Mouse (Mus musculus) Patski (cell line): ENCODE measurements around the gene Gm11037. TPM values are rescaled to one million over a fixed set of nuclear protein-coding genes. Genes with fewer than 3 reads are reported as not detected.
"Not testable (repeated sequence)": the region's sequence is repeated elsewhere in the genome, so short reads cannot be mapped to it uniquely, and the experiment has no call there.

ENCODE experiments used
- ATAC-seq: fragments of 100-300 bp; one replicate; pipeline ENCODE4 v1.8.0; 2021
- CTCF ChIA-PET: fragments of 350-600 bp; sonication (Branson Sonifier 250); formaldehyde crosslinking; loops from one replicate; lab custom pipeline; 2022; ENCODE audit warnings: inconsistent platforms; lab: Charles Lee
- POLR2A ChIA-PET: fragments of 350-600 bp; sonication (Branson Sonifier 250); formaldehyde crosslinking; loops from one replicate; lab custom pipeline; 2022; ENCODE audit warnings: antibody characterized with exemption, inconsistent platforms; lab: Charles Lee
- DNase-seq: peaks from one replicate; pipeline ENCODE4 v3.0.0-alpha.2; 2011; ENCODE audit warnings: low read depth, low spot score
- H3K27me3 ChIP-seq: fragments of 371-371 bp; one replicate; pipeline ENCODE4 v1.5.1; 2021
- CTCF ChIP-seq: fragments of 100-300 bp; IDR thresholded peaks from one replicate; pipeline ENCODE4 v1.5.1; 2021
- in situ Hi-C: fragments of 300-500 bp; cut with MboI; formaldehyde crosslinking; loops from 3 replicates; pipeline ENCODE4 v1.11.1; 2018; ENCODE audit warnings: low pct_unique_long_range_greater_than_20kb, mixed read lengths
- polyA plus RNA-seq: library from polyadenylated mRNA; unstranded; gene quantifications from one replicate; pipeline ENCODE4 v1.2.3, GENCODE M21; 2021

Gene Gm11037
- polyA plus RNA-seq, 1 experiment from 2014 or later, result not detected

GRCm38 (mm10) chr2:131097087-131097486, 36.2 kb upstream of the Gm11037 start:
- H3K27me3 ChIP-seq, result no peaks in the 10 kb centered on the region
- CTCF ChIA-PET, result interaction anchor here (1.2 to 1.7 kb wide), 2 partner anchors 41 to 123 kb away, joined by 3 to 6 read pairs; no protein-coding TSS in a partner anchor
- POLR2A ChIA-PET, result interaction anchor here (0.7 to 1.1 kb wide), 3 partner anchors 22 to 63 kb away, joined by 4 to 8 read pairs (median 5); partner anchors contain the start of gene 1700037H04Rik
- in situ Hi-C loops, result loop anchor here (10.0 kb wide), 1 partner anchor 318 kb away; no protein-coding TSS in a partner anchor
- ATAC-seq (no peak), DNase-seq (no peak)
- TF ChIP-seq CTCF, result no peak

DNA sequence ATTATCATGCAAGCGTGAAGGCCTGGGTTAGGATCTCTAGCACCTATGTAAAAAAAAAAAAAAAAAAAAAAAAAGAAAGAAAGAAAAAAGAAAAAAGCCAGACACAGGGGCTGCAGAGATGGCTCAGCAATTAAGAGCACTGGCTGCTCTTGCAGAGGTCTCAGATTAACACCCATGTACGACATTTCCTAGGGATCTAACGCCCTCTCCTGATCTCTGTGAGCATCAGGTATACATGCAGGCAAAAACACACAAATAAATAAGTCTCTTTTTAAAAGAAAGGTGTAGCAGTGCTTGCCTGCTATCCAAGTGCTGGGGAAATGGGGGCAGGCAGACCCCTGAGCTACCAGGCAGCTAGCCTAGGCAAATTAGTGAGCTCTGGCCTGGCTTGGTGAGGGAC, 31.8 kb upstream of the Gm11037 start:
- POLR2A ChIA-PET, result interaction anchor here (0.6 kb wide), 1 partner anchor 133 kb away, joined by 3 read pairs; no protein-coding TSS in a partner anchor
- ATAC-seq, result no peak
- CTCF ChIA-PET, result no interaction called here
- in situ Hi-C loops, result no loop called here
- DNase-seq, result no peak
- H3K27me3 ChIP-seq, result peaks cover 3% of the 10 kb centered on the region
- TF ChIP-seq CTCF, result no peak

- no peak for TF ChIP-seq CTCF
- peaks cover 8% of the 10 kb centered on the region for H3K27me3 ChIP-seq
- ATAC-seq, result no peak
- ChIA-PET POLR2A (no interaction called here), CTCF (no interaction called here)
- in situ Hi-C loops, result no loop called here
- no peak for DNase-seq
These were observed 29.3 kb upstream of the Gm11037 start for GRCm38 (mm10) chr2:131104021-131104420.

DNA sequence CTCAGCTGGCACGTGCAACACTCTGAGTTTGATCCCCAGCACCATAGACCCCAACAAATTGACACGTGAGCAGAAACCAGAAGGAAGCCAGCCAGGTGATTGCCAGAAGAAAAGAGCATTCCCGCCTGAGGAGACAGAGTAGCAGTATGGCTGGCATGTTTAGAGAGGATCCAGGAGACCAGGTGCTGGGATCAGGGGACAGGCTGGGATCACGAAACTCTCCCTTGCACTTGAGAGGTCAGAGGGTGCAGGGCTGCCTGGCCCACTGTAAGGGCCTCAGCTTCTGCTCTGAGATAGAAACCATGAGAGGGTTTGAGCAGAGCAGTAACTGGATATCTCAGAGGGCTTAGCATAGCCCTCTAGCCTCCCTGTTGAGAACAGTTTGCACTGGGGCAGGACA, 28.2 kb upstream of the Gm11037 start:
- ATAC-seq, in situ Hi-C loops, POLR2A ChIA-PET, DNase-seq, CTCF ChIA-PET, H3K27me3 ChIP-seq: not testable (repeated sequence)

DNA sequence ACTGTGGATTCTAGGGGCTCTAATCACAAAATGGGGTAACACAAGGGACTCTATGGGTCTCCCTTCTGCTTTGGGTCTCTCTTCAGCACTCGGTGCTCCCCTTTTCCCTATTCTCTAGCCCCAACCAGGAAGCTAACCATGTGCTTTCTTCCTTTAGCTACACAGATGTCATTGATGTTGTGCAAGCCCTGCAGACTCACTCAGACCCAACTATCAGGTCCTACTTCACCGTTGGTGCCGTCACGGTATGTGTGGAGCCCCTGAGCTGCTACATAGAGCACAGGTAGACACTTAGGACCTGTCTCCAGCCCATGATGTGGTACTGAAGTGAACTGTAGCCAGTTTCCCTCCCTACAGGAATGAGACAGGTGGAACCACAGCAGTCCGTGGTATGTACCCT, 27.3 kb upstream of the Gm11037 start:
- POLR2A ChIA-PET, result interaction anchor here (0.9 kb wide), 1 partner anchor 50 kb away, joined by 3 read pairs; no protein-coding TSS in a partner anchor
- in situ Hi-C loops, result no loop called here
- ATAC-seq (no peak), DNase-seq (no peak)
- CTCF ChIA-PET, result no interaction called here
- TF ChIP-seq CTCF, result no peak
- peaks cover 8% of the 10 kb centered on the region for H3K27me3 ChIP-seq

DNA sequence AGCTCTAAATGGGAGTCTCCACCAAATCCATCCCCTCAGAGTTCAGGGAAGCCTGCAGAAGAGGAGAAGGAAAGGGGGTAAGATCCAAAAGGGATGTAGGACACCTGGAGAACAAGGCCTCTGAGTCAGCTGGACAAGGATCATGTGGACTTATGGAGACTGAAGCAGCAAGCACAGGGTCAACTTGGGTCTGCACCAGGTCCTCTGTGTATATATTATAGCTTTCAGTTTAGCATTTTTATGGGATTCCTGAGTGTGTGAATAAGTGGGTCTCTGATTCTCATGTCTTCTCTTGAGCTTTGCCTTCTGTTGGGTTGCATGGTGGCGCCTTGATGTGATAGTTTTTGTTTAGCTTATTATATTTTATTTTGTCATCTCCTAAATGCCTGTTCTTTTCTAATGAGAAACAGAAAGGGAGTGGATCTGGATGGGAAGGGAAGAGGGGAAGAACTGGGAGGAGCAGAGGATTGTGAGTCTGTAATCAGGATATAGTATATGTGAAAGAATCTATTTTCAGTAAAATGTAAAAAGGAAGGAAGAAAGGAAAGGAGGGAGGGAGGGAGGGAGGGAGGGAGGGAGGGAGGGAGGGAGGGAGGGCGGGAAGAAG, 14.2 kb upstream of the Gm11037 start:
- CTCF ChIA-PET, result no interaction called here
- no peak for TF ChIP-seq CTCF
- ATAC-seq (no peak), DNase-seq (no peak)
- in situ Hi-C loops, result no loop called here
- POLR2A ChIA-PET, result interaction anchor here (1.0 kb wide), 1 partner anchor 22 kb away, joined by 8 read pairs; no protein-coding TSS in a partner anchor
- peaks cover 2% of the 10 kb centered on the region for H3K27me3 ChIP-seq

DNA sequence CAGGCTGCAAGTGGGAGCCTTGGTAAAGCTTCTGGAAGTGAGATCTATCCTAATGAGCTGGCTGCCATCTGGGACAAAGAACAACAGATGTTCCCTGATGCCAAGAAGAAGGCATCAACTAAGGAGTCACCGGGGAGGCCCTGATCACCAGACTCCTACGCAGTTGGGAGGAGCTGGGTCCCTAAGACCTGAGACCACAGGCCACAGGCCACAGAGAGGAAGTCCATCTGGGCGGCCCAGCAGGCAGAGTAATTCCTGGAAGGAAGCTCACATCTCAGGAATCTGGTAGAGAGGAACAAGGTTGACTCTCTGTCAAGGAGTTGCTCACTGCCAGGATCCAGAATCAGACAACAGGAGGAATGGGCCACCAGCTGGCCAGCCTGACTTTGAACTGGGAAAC, 9.1 kb upstream of the Gm11037 start:
- ChIA-PET CTCF (no interaction called here), POLR2A (no interaction called here)
- ATAC-seq (no peak), DNase-seq (no peak)
- TF ChIP-seq CTCF, result no peak
- peaks cover 2% of the 10 kb centered on the region for H3K27me3 ChIP-seq
- in situ Hi-C loops, result no loop called here

- no peak for TF ChIP-seq CTCF
- POLR2A ChIA-PET, result no interaction called here
- in situ Hi-C loops, result no loop called here
- DNase-seq (no peak), ATAC-seq (no peak)
- CTCF ChIA-PET, result no interaction called here
- peaks cover 2% of the 10 kb centered on the region for H3K27me3 ChIP-seq
These were observed 7.9 kb upstream of the Gm11037 start for GRCm38 (mm10) chr2:131125157-131125963.

DNA sequence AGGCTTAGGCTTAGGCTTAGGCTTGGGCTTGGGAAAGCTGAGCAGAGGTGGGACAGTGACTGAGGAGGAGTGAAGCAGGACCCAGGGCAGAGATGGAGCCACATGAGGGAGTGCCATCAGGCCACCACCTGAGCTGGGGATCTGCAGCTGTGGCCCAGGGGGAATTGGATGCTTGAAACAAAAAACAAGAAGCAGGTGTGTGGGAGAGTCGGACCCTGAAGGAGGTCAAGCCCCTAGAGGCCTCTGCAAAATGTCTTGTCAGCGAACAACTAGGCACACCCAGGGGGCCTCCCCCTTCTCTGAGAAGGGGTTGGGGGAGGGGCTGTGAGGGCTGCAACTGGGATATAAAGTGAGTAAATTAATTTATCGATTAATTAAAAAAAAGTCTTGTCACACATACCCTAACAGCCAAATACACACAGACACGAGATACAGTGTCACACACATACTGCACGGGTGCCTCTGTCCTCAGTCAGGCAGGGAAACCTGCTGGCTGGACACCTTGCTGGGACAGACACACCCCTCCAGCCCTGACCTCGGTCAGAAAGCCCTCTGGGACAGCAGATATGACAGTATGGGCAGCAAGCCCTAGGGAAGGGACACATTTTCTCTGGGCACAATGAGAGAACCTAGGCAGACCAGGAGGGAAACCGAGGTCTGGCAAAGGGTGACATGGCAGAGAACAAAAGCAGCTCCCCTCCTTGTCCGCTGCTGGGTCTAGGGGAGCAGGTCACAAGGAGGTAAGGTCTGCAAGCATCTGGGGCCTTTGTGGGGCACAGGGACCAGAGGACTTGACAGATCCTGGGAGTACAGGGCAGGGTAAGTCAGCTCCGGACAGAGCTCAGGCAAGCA, 7.1 kb upstream of the Gm11037 start:
- TF ChIP-seq CTCF, result no peak
- CTCF ChIA-PET, result no interaction called here

GRCm38 (mm10) chr2:131127161-131127730, 6.1 kb upstream of the Gm11037 start, which contains the start of gene Hspa12b:
Gene Hspa12b (plus strand): TSS chr2:131127280.
- in situ Hi-C loops, result no loop called here
- CTCF ChIA-PET, result no interaction called here
- POLR2A ChIA-PET, result no interaction called here
- no peak for ATAC-seq
- DNase-seq, result no peak
- H3K27me3 ChIP-seq, result peaks cover 2% of the 10 kb centered on the region
- no peak for TF ChIP-seq CTCF

More for the DNA sequence above, 7.1 kb upstream of the Gm11037 start:
- in situ Hi-C loops, result no loop called here
- POLR2A ChIA-PET, result no interaction called here
- no peak for DNase-seq
- no peak for ATAC-seq
- H3K27me3 ChIP-seq, result peaks cover 2% of the 10 kb centered on the region
